Mouse (Mus musculus): ENCODE data around the gene Cd200r4. TPM values are rescaled to one million over a fixed set of nuclear protein-coding genes. Genes with fewer than 3 reads are reported as not detected.

Cd200r4 gene
- total RNA-seq, 2 experiments from 2014 or later: not detected

- intact Hi-C loops (cut with DNase I): no loop called here
- no peak for DNase-seq
Measured at GRCm38 (mm10) chr16:44866797-44867196, 55.3 kb downstream of the Cd200r4 start, which contains the start of gene Cd200r2. TSS of gene Cd200r2 (plus strand) at chr16:44867097.

DNA sequence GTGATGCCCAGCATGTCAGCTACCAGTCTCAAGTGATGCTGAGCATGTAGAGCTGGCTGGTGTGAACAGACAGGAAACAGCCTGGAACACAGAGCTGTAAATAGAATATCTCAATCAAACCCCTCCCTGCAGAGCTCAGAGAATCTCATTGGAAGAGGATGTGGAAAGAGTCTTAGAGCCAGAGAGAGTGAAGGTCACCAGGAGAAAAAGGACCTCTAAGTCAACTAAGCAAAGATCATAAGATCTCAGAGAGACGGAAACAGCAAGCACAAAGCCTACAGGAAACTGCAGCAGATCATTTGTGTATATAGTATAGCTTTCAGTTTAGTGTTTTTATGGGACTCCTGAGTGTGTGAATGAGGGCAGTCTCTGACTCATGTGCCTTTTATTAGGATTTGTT is 63.6 kb downstream of the Cd200r4 start:
- DNase-seq: no peak
- intact Hi-C loops (cut with DNase I): no loop called here

- DNase-seq: no peak
- intact Hi-C loops (cut with DNase I): no loop called here
Measured at GRCm38 (mm10) chr16:44876625-44877024, 65.1 kb downstream of the Cd200r4 start.

DNA sequence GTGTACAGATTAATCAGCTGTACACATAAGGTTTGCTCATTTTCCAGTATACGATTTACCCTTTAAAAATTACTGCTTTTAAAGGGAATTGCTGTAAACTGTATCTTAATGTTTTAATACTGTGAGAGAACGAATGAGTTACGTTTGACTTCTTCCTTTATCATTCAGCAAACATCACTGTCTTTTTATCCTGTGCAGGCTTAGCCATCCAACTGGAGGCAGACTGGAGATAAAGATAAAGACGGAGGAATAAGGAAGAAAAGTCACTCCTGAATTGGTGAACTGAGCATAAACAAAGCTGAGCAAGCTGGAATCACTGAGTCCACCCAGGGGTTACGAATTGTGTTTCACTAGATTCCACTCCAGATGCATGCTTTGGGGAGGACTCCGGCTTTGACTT is 66.1 kb downstream of the Cd200r4 start:
- intact Hi-C loops (cut with DNase I): no loop called here
- no peak for DNase-seq

Other genes with a start within 250 kb of the Cd200r4 start
- 1 to 10 TPM; 6.1 to 7.1 TPM for gene Nepro, start 87.4 kb upstream of the Cd200r4 start, total RNA-seq (2021)
- gene Gtpbp8, start 65.4 kb upstream of the Cd200r4 start, total RNA-seq (2021): 10 to 100 TPM; 21.7 to 25.2 TPM
- not detected for gene Cd200r1, start 46.0 kb upstream of the Cd200r4 start, total RNA-seq (2021)
- gene Cd200r2, start 55.4 kb downstream of the Cd200r4 start, total RNA-seq (2021): not detected
- under 1 TPM; 0.26 to 0.78 TPM for gene Cd200r3, start 131.9 kb downstream of the Cd200r4 start, total RNA-seq (2021)